ENCODE assay signal across 12 mouse cellular contexts in the genomic region with DNA sequence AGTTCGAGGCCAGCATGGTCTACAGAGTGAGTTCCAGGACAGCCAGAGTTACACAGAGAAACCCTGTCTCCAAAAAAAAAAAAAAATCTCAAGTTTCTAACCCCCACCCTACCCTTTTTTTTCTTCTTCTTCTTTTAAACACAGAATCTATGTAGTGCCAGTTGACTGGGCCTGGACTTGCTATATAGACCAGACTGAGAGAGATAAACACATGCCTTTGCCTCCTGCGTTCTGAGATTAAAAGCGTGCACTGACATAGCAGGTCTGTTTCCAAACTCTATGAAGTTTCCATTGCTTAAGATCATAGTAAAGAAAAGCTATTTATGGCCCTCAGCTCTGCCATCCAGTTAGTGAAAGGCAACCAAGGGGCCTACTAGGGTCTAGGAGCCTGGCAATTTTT. TPM values are rescaled to one million over a fixed set of nuclear protein-coding genes. Genes with fewer than 3 reads are reported as not detected.
DNase-seq lines count a peak whose midpoint lies in the region; ATAC-seq and TF ChIP-seq lines count a peak whose summit lies in the region.
"Had no signal": no experiment of that assay in that cellular context is flagged by ENCODE, and none has a peak within 500 bp of the region (broad histone marks: within the 10 kb centered on the region; RNA-seq: fewer than 3 reads in every experiment).

No protein-coding gene starts in this region.

- no peaks in the 10 kb centered on the region for H3K36me3 ChIP-seq in forebrain, postnatal 0 days (ENCODE audit: insufficient read depth)
- no peaks in the 10 kb centered on the region for H3K36me3 ChIP-seq in forebrain, embryonic 16.5 days (ENCODE audit: control insufficient read depth, insufficient read depth)
- peaks cover 7% of the 10 kb centered on the region; the same call in 1 of the 2 replicates for H3K36me3 ChIP-seq in stomach, embryonic 15.5 days
- H3K36me3 ChIP-seq in stomach, postnatal 0 days (ENCODE audit: control insufficient read depth, insufficient read depth, low read length): no peaks in the 10 kb centered on the region
- peaks cover 9% of the 10 kb centered on the region; the same call in 1 of the 2 replicates for H3K36me3 ChIP-seq in liver, postnatal 0 days (replicated peaks; ENCODE audit: insufficient read depth, low read length)

- H3K27ac ChIP-seq in forebrain, postnatal 0 days (ENCODE audit: low read depth, low read length): no peak overlapping the region
- H3K27ac ChIP-seq in forebrain, embryonic 16.5 days (ENCODE audit: low read length): no peak overlapping the region
- H3K27ac ChIP-seq in stomach, embryonic 15.5 days: no peak overlapping the region
- H3K27ac ChIP-seq in stomach, postnatal 0 days (replicated peaks): no peak overlapping the region
- peak overlapping the region; percentile 77 for H3K27ac ChIP-seq in liver, postnatal 0 days (ENCODE audit: low read depth)

- peaks cover 9% of the 10 kb centered on the region for H3K4me1 ChIP-seq in forebrain, postnatal 0 days (ENCODE audit: insufficient read depth)
- H3K4me1 ChIP-seq in forebrain, embryonic 16.5 days (replicated peaks; ENCODE audit: control insufficient read depth, insufficient read depth, low read length): peaks cover 16% of the 10 kb centered on the region
- H3K4me1 ChIP-seq in stomach, embryonic 15.5 days: peaks cover 10% of the 10 kb centered on the region
- H3K4me1 ChIP-seq in stomach, postnatal 0 days (replicated peaks; ENCODE audit: control insufficient read depth, insufficient read depth): no peaks in the 10 kb centered on the region
- H3K4me1 ChIP-seq in liver, postnatal 0 days (ENCODE audit: insufficient read depth): peaks cover 10% of the 10 kb centered on the region

- WGBS in forebrain, postnatal 0 days: 93% methylated on average over 3 of the region's 3 CpGs
- WGBS in forebrain, embryonic 16.5 days: 97% methylated on average over 3 of the region's 3 CpGs
- WGBS in stomach, embryonic 15.5 days: 87% methylated on average over 3 of the region's 3 CpGs
- WGBS in stomach, postnatal 0 days: 93% methylated on average over 3 of the region's 3 CpGs
- 67% methylated on average over 3 of the region's 3 CpGs for WGBS in liver, postnatal 0 days (ENCODE audit: insufficient replicate concordance)

- no peak for TF ChIP-seq CTCF in forebrain, postnatal 0 days (IDR thresholded peaks at IDR 0.05; ENCODE audit: low read depth)
- TF ChIP-seq CTCF in stomach, postnatal 0 days (IDR thresholded peaks at IDR 0.05; ENCODE audit: low read depth): no peak
- TF ChIP-seq CTCF in liver, postnatal 0 days (IDR thresholded peaks at IDR 0.05; ENCODE audit: low read depth): no peak

- H3K4me3 ChIP-seq in forebrain, postnatal 0 days (ENCODE audit: low read depth, low read length): no peak overlapping the region
- no peak overlapping the region for H3K4me3 ChIP-seq in forebrain, embryonic 16.5 days (replicated peaks; ENCODE audit: low read length)
- no peak overlapping the region for H3K4me3 ChIP-seq in stomach, embryonic 15.5 days (replicated peaks)
- no peak overlapping the region for H3K4me3 ChIP-seq in stomach, postnatal 0 days (ENCODE audit: low read depth, low read length)
- peak overlapping the region; percentile 96 for H3K4me3 ChIP-seq in liver, postnatal 0 days (ENCODE audit: low read depth, low read length)

- H3K9me3 ChIP-seq in forebrain, postnatal 0 days (ENCODE audit: low read length): no peaks in the 10 kb centered on the region
- no peaks in the 10 kb centered on the region for H3K9me3 ChIP-seq in forebrain, embryonic 16.5 days (ENCODE audit: control insufficient read depth, low read length)
- H3K9me3 ChIP-seq in stomach, embryonic 15.5 days: no peaks in the 10 kb centered on the region
- H3K9me3 ChIP-seq in stomach, postnatal 0 days (ENCODE audit: control insufficient read depth, low read length): no peaks in the 10 kb centered on the region
- no peaks in the 10 kb centered on the region for H3K9me3 ChIP-seq in liver, postnatal 0 days (ENCODE audit: low read length)

- no peak for DNase-seq in forebrain, postnatal 0 days
- no peak for DNase-seq in stomach, postnatal 0 days (ENCODE audit: low spot score)
- DNase-seq in liver, postnatal 0 days: no peak
- no peak for DNase-seq in left cerebral cortex, adult 8-10 months (ENCODE audit: low spot score in 2 of 2)
- DNase-seq in right cerebral cortex, postnatal 14 days: no peak
- no peak for DNase-seq in lung, postnatal 14 days
- DNase-seq: kidney, postnatal 36 days had no signal

- no peaks in the 10 kb centered on the region for H3K27me3 ChIP-seq in forebrain, postnatal 0 days (ENCODE audit: insufficient read depth, low read length)
- no peaks in the 10 kb centered on the region for H3K27me3 ChIP-seq in forebrain, embryonic 16.5 days (replicated peaks; ENCODE audit: control insufficient read depth, insufficient read depth, low read length)
- no peaks in the 10 kb centered on the region for H3K27me3 ChIP-seq in stomach, embryonic 15.5 days (replicated peaks)
- H3K27me3 ChIP-seq in stomach, postnatal 0 days (ENCODE audit: control insufficient read depth, insufficient read depth, low read length): no peaks in the 10 kb centered on the region
- no peaks in the 10 kb centered on the region for H3K27me3 ChIP-seq in liver, postnatal 0 days (ENCODE audit: insufficient read depth, low read length)

- peak overlapping the region; percentile 35; the same call in 1 of the 2 replicates for H3K9ac ChIP-seq in forebrain, postnatal 0 days
- no peak overlapping the region for H3K9ac ChIP-seq in forebrain, embryonic 16.5 days (replicated peaks; ENCODE audit: low read depth, low read length)
- H3K9ac ChIP-seq in stomach, embryonic 15.5 days: no peak overlapping the region
- no peak overlapping the region for H3K9ac ChIP-seq in stomach, postnatal 0 days (ENCODE audit: low read length)
- peak overlapping the region; percentile 57 for H3K9ac ChIP-seq in liver, postnatal 0 days (replicated peaks)

- no peak for TF ChIP-seq EP300 in stomach, postnatal 0 days (optimal IDR thresholded peaks at IDR 0.05)
- TF ChIP-seq EP300 in liver, postnatal 0 days (IDR thresholded peaks at IDR 0.05; ENCODE audit: low read depth): peak; percentile 78

- ATAC-seq in forebrain, postnatal 0 days: no peak
- no peak for ATAC-seq in forebrain, embryonic 16.5 days
- ATAC-seq in stomach, embryonic 15.5 days (ENCODE audit: insufficient read depth, low FRiP score, low read depth): no peak
- ATAC-seq in stomach, postnatal 0 days (ENCODE audit: low FRiP score, low TSS enrichment): no peak
- ATAC-seq in liver, postnatal 0 days: peak; percentile 17

- H3K4me2 ChIP-seq in forebrain, postnatal 0 days (ENCODE audit: low read depth): peak overlapping the region; percentile 71; the same call in 1 of the 2 replicates
- no peak overlapping the region for H3K4me2 ChIP-seq in forebrain, embryonic 16.5 days (ENCODE audit: low read length)
- 0 out of 2 replicates have a peak overlapping the region, but pooled peaks have one; percentile 41 for H3K4me2 ChIP-seq in stomach, embryonic 15.5 days
- no peak overlapping the region for H3K4me2 ChIP-seq in stomach, postnatal 0 days (replicated peaks; ENCODE audit: low read depth)
- peak overlapping the region; percentile 94 for H3K4me2 ChIP-seq in liver, postnatal 0 days (ENCODE audit: low read depth, low read length)

RNA-seq across cellular contexts. Expression of a gene that starts 1.7 kb away (rescaled TPM):
- total RNA-seq in forebrain, postnatal 0 days (2014; rRNA removed): 67.0 and 85.5 TPM in 2 replicates
- polyA plus RNA-seq in forebrain, postnatal 0 days (2015; fragmentation: Nextera tagmentation; extraction: Ambion mirVana): 19.8 and 28.0 TPM in 2 replicates
- 33.2 and 41.1 TPM in 2 replicates for polyA plus RNA-seq in forebrain, embryonic 16.5 days (2015; fragmentation: Nextera tagmentation; extraction: Ambion mirVana)
- 33.6 and 35.8 TPM in 2 replicates for polyA plus RNA-seq in stomach, embryonic 15.5 days (2015; fragmentation: Nextera tagmentation; extraction: Ambion mirVana)
- polyA plus RNA-seq in stomach, postnatal 0 days (2015; fragmentation: Nextera tagmentation; extraction: Ambion mirVana): 13.9 and 14.7 TPM in 2 replicates
- 8.2 and 9.1 TPM in 2 replicates for polyA plus RNA-seq in liver, postnatal 0 days (2015; fragmentation: Nextera tagmentation; extraction: Ambion mirVana)
- total RNA-seq in left cerebral cortex, adult 8-10 months (2022): 10 to 100 TPM; 61.3 to 73.2 (median 69.6) TPM

RNA-seq across cellular contexts. Expression of a gene that starts 10.8 kb away (rescaled TPM):
- total RNA-seq in forebrain, postnatal 0 days (2014; rRNA removed): 33.3 and 39.7 TPM in 2 replicates
- 78.2 and 79.4 TPM in 2 replicates for polyA plus RNA-seq in forebrain, postnatal 0 days (2015; fragmentation: Nextera tagmentation; extraction: Ambion mirVana)
- 55.9 and 57.0 TPM in 2 replicates for polyA plus RNA-seq in forebrain, embryonic 16.5 days (2015; fragmentation: Nextera tagmentation; extraction: Ambion mirVana)
- 70.1 and 84.3 TPM in 2 replicates for polyA plus RNA-seq in stomach, embryonic 15.5 days (2015; fragmentation: Nextera tagmentation; extraction: Ambion mirVana)
- polyA plus RNA-seq in stomach, postnatal 0 days (2015; fragmentation: Nextera tagmentation; extraction: Ambion mirVana): 64.1 and 68.4 TPM in 2 replicates
- polyA plus RNA-seq in liver, postnatal 0 days (2015; fragmentation: Nextera tagmentation; extraction: Ambion mirVana): 739 and 838 TPM in 2 replicates
- total RNA-seq in left cerebral cortex, adult 8-10 months (2022): 10 to 100 TPM; 41.6 to 58.4 (median 51.6) TPM

RNA-seq across cellular contexts. Expression of a gene that starts 18.3 kb away (rescaled TPM):
- total RNA-seq in forebrain, postnatal 0 days (2014; rRNA removed): not detected in 2 replicates
- not detected in 2 replicates for polyA plus RNA-seq in forebrain, postnatal 0 days (2015; fragmentation: Nextera tagmentation; extraction: Ambion mirVana)
- not detected in 2 replicates for polyA plus RNA-seq in forebrain, embryonic 16.5 days (2015; fragmentation: Nextera tagmentation; extraction: Ambion mirVana)
- polyA plus RNA-seq in stomach, embryonic 15.5 days (2015; fragmentation: Nextera tagmentation; extraction: Ambion mirVana): 0.37 TPM in 1 of 2 replicates, not detected in the other
- polyA plus RNA-seq in stomach, postnatal 0 days (2015; fragmentation: Nextera tagmentation; extraction: Ambion mirVana): 0.16 and 0.64 TPM in 2 replicates
- polyA plus RNA-seq in liver, postnatal 0 days (2015; fragmentation: Nextera tagmentation; extraction: Ambion mirVana): 0.24 TPM in 1 of 2 replicates, not detected in the other
- total RNA-seq in left cerebral cortex, adult 8-10 months (2022): not detected
- total RNA-seq: left cerebral cortex, postnatal 25 days had no signal
- polyA plus RNA-seq: cortical plate, adult 2 months; heart, embryonic 16.5 days had no signal

RNA-seq across cellular contexts. Expression of a gene that starts 18.8 kb away (rescaled TPM):
- 1.7 and 2.3 TPM in 2 replicates for total RNA-seq in forebrain, postnatal 0 days (2014; rRNA removed)
- polyA plus RNA-seq in forebrain, postnatal 0 days (2015; fragmentation: Nextera tagmentation; extraction: Ambion mirVana): 1.8 and 2.2 TPM in 2 replicates
- polyA plus RNA-seq in forebrain, embryonic 16.5 days (2015; fragmentation: Nextera tagmentation; extraction: Ambion mirVana): 0.77 and 1.2 TPM in 2 replicates
- 42.1 and 43.5 TPM in 2 replicates for polyA plus RNA-seq in stomach, embryonic 15.5 days (2015; fragmentation: Nextera tagmentation; extraction: Ambion mirVana)
- 72.6 and 77.8 TPM in 2 replicates for polyA plus RNA-seq in stomach, postnatal 0 days (2015; fragmentation: Nextera tagmentation; extraction: Ambion mirVana)
- 32.6 and 39.3 TPM in 2 replicates for polyA plus RNA-seq in liver, postnatal 0 days (2015; fragmentation: Nextera tagmentation; extraction: Ambion mirVana)
- total RNA-seq in left cerebral cortex, adult 8-10 months (2022): 1 to 10 TPM; 2.6 to 5.2 (median 3.8) TPM

RNA-seq across cellular contexts. Expression of a gene that starts 36.0 kb away (rescaled TPM):
- total RNA-seq in forebrain, postnatal 0 days (2014; rRNA removed): 19.2 and 22.8 TPM in 2 replicates
- polyA plus RNA-seq in forebrain, postnatal 0 days (2015; fragmentation: Nextera tagmentation; extraction: Ambion mirVana): 18.6 and 21.3 TPM in 2 replicates
- polyA plus RNA-seq in forebrain, embryonic 16.5 days (2015; fragmentation: Nextera tagmentation; extraction: Ambion mirVana): 10.5 and 15.2 TPM in 2 replicates
- 17.9 and 21.3 TPM in 2 replicates for polyA plus RNA-seq in stomach, embryonic 15.5 days (2015; fragmentation: Nextera tagmentation; extraction: Ambion mirVana)
- 16.1 and 19.7 TPM in 2 replicates for polyA plus RNA-seq in stomach, postnatal 0 days (2015; fragmentation: Nextera tagmentation; extraction: Ambion mirVana)
- polyA plus RNA-seq in liver, postnatal 0 days (2015; fragmentation: Nextera tagmentation; extraction: Ambion mirVana): 77.5 and 78.5 TPM in 2 replicates
- total RNA-seq in left cerebral cortex, adult 8-10 months (2022): 10 to 100 TPM; 13.3 to 16.5 (median 15.5) TPM

Comparison
In these comparisons a context has a peak if more than half of its experiments do, and no peak if none do; other contexts are left out.
1. H3K4me2 ChIP-seq: peak in forebrain, postnatal 0 days (single experiment), stomach, embryonic 15.5 days (single experiment) and liver, postnatal 0 days (single experiment); none in forebrain, embryonic 16.5 days (single experiment) and stomach, postnatal 0 days (single experiment).
2. H3K9ac ChIP-seq: peak in forebrain, postnatal 0 days (single experiment) and liver, postnatal 0 days (single experiment); none in forebrain, embryonic 16.5 days (single experiment), stomach, embryonic 15.5 days (single experiment) and stomach, postnatal 0 days (single experiment).